Mouse (Mus musculus) stomach, postnatal 0 days (tissue): ENCODE measurements around the gene Atxn10.

Experiments
- CTCF ChIP-seq: IDR thresholded peaks from 2 replicates; pipeline ENCODE4 v1.5.1; 2016; ENCODE audit warnings: antibody characterized with exemption, low read depth, mild to moderate bottlenecking, moderate library complexity
- EP300 ChIP-seq: optimal IDR thresholded peaks from 2 replicates; pipeline ENCODE3; 2016; ENCODE audit warnings: antibody characterized with exemption

GRCm38 (mm10) chr15:85401926-85402325 is 65.9 kb downstream of the Atxn10 start:
- TF ChIP-seq CTCF (no peak), EP300 (no peak)
